Mouse (Mus musculus): Measurements from ENCODE around the gene Tes.
A peak's percentile ranks its signal among the peaks of the same experiment; 100 is the strongest.
"Not testable (repeated sequence)": the region's sequence is repeated elsewhere in the genome, so short reads cannot be mapped to it uniquely, and the experiment has no call there.

Gene Tes

GRCm38 (mm10) chr6:17064936-17065790 is at the start of gene Tes:
Tes (plus strand) TSS chr6:17065149.
- DNase-seq (ENCODE audit: low spot score in 2 of 2) = peak; percentile 59 to 68

- no peak for DNase-seq (ENCODE audit: low spot score in 2 of 2)
These were observed 39.1 kb upstream of the Tes start for GRCm38 (mm10) chr6:17025886-17026285.

- DNase-seq (ENCODE audit: low spot score in 2 of 2) = peak in 1 of 2 experiments; percentile 5
These were observed 37.4 kb upstream of the Tes start for GRCm38 (mm10) chr6:17027572-17027971.

- no peak for DNase-seq (ENCODE audit: low spot score in 2 of 2)
These were observed 36.1 kb upstream of the Tes start for GRCm38 (mm10) chr6:17028809-17029208.

- no peak for DNase-seq (ENCODE audit: low spot score in 2 of 2)
These were observed 32.7 kb upstream of the Tes start for GRCm38 (mm10) chr6:17032231-17032728.

- no peak for DNase-seq (ENCODE audit: low spot score in 2 of 2)
These were observed 30.9 kb upstream of the Tes start for GRCm38 (mm10) chr6:17034095-17034494.

GRCm38 (mm10) chr6:17035228-17035627 is 29.7 kb upstream of the Tes start:
- no peak for DNase-seq (ENCODE audit: low spot score in 2 of 2)

- no peak for DNase-seq (ENCODE audit: low spot score in 2 of 2)
These were observed 13.4 kb upstream of the Tes start for GRCm38 (mm10) chr6:17051432-17052025.

GRCm38 (mm10) chr6:17053028-17053660 is 11.8 kb upstream of the Tes start:
- DNase-seq (ENCODE audit: low spot score in 2 of 2) = no peak

- DNase-seq (ENCODE audit: low spot score in 2 of 2) = no peak
These were observed 10.2 kb upstream of the Tes start for GRCm38 (mm10) chr6:17054781-17055180.

GRCm38 (mm10) chr6:17055659-17056058 is 9.3 kb upstream of the Tes start:
- no peak for DNase-seq (ENCODE audit: low spot score in 2 of 2)

- no peak for DNase-seq (ENCODE audit: low spot score in 2 of 2)
These were observed 5.4 kb upstream of the Tes start for GRCm38 (mm10) chr6:17059501-17059900.

GRCm38 (mm10) chr6:17060154-17060553 is 4.8 kb upstream of the Tes start:
- DNase-seq (ENCODE audit: low spot score in 2 of 2) = no peak

- DNase-seq (ENCODE audit: low spot score in 2 of 2) = not testable (repeated sequence)
These were observed 3.1 kb upstream of the Tes start for GRCm38 (mm10) chr6:17061826-17062225.

- no peak for DNase-seq (ENCODE audit: low spot score in 2 of 2)
These were observed 2.6 kb upstream of the Tes start for GRCm38 (mm10) chr6:17062366-17062765.

- DNase-seq (ENCODE audit: low spot score in 2 of 2) = no peak
These were observed 831 bp downstream of the Tes start for GRCm38 (mm10) chr6:17065791-17066169.

GRCm38 (mm10) chr6:17066211-17066940 is 1.4 kb downstream of the Tes start:
- no peak for DNase-seq (ENCODE audit: low spot score in 2 of 2)

- DNase-seq (ENCODE audit: low spot score in 2 of 2) = no peak
These were observed 7.0 kb downstream of the Tes start for GRCm38 (mm10) chr6:17071899-17072298.

- DNase-seq (ENCODE audit: low spot score in 2 of 2) = no peak
These were observed 7.4 kb downstream of the Tes start for GRCm38 (mm10) chr6:17072338-17072737.

- no peak for DNase-seq (ENCODE audit: low spot score in 2 of 2)
These were observed 8.0 kb downstream of the Tes start for GRCm38 (mm10) chr6:17072763-17073484.

GRCm38 (mm10) chr6:17077270-17077669 is 12.3 kb downstream of the Tes start:
- no peak for DNase-seq (ENCODE audit: low spot score in 2 of 2)

All from heart, adult 9 months (tissue).